Mouse (Mus musculus) forebrain, embryonic 16.5 days (tissue): ENCODE data around the gene Abhd11. TPM values are rescaled to one million over a fixed set of nuclear protein-coding genes. Genes with fewer than 3 reads are reported as not detected.

Experiments
- ATAC-seq: fragments of 200-750 bp; cut with Nextera tagmentation; 2 replicates; pipeline ENCODE4 v1.8.0; 2017; ENCODE audit warnings: mild to moderate bottlenecking, moderate library complexity
- H3K27ac ChIP-seq: fragments of 300-500 bp; sonication (generic); 2 replicates; pipeline ENCODE4 v1.5.1; 2014; ENCODE audit warnings: low read length, control low read depth
- H3K27me3 ChIP-seq: fragments of 300-500 bp; sonication (generic); replicated peaks from 2 replicates; pipeline ENCODE4 v1.6.1; 2014; ENCODE audit warnings: low read length; ENCODE audit not compliant: control insufficient read depth, insufficient read depth
- H3K36me3 ChIP-seq: fragments of 300-500 bp; sonication (generic); 2 replicates; pipeline ENCODE4 v1.6.1; 2014; ENCODE audit not compliant: control insufficient read depth, insufficient read depth
- H3K4me1 ChIP-seq: fragments of 300-500 bp; sonication (generic); replicated peaks from 2 replicates; pipeline ENCODE4 v1.6.1; 2014; ENCODE audit warnings: low read length; ENCODE audit not compliant: control insufficient read depth, insufficient read depth
- H3K4me2 ChIP-seq: fragments of 300-500 bp; sonication (generic); 2 replicates; pipeline ENCODE4 v1.6.1; 2014; ENCODE audit warnings: mild to moderate bottlenecking, low read length, control low read depth
- H3K4me3 ChIP-seq: fragments of 300-500 bp; sonication (generic); replicated peaks from 2 replicates; pipeline ENCODE4 v1.5.1; 2014; ENCODE audit warnings: mild to moderate bottlenecking, low read length, control low read depth
- H3K9ac ChIP-seq: fragments of 300-500 bp; sonication (generic); replicated peaks from 2 replicates; pipeline ENCODE4 v1.6.1; 2014; ENCODE audit warnings: low read depth, low read length, control low read depth
- H3K9me3 ChIP-seq: fragments of 300-500 bp; sonication (generic); 2 replicates; pipeline ENCODE4 v1.6.1; 2016; ENCODE audit warnings: low read length; ENCODE audit not compliant: control insufficient read depth
- WGBS: fragments of 180-500 bp; shearing (Covaris S2); extraction: QIAGEN DNeasy Blood & Tissue Kit; methylation state at CpG from one replicate; pipeline ENCODE4 v1.1.7; 2014; 5-methylcytosine and 5-hydroxymethylcytosine counted together
- polyA plus RNA-seq: library from polyadenylated mRNA; unstranded; fragments of >200 nt; fragmentation: Nextera tagmentation; extraction: Ambion mirVana; gene quantifications from 2 replicates; pipeline ENCODE4 v1.2.1, GENCODE M21; 2015

Gene Abhd11
- polyA plus RNA-seq, 1 experiment from 2014 or later, result 78.0 TPM

DNA sequence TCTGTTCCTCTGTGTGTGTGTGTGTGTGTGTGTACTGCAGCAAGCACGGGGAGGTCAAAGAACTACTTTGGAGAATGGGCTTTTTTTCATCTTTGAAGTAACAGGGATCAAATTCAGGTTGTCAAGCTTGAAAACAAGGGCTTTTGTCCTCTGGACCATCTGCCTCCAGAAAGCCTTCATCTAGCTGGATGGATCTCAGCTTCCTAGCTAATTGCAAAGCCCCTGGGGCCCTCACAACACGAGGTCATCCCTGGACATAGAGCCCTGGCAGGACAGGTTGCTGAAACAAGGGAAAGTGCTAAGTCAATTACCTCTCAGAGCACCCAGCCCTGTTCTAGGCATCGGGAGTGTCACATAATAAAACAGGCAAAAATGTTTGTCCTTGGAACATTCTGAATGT is 25.2 kb upstream of the Abhd11 start:
- WGBS, result 0% methylated on average over 3 of the region's 3 CpGs
- Histone ChIP-seq H3K27me3 (peaks cover 30% of the 10 kb centered on the region), H3K4me1 (peaks cover 13% of the 10 kb centered on the region), H3K27ac (no peak overlapping the region), H3K4me3 (no peak overlapping the region), H3K9me3 (no peaks in the 10 kb centered on the region), H3K36me3 (no peaks in the 10 kb centered on the region), H3K9ac (no peak overlapping the region), H3K4me2 (no peak overlapping the region)
- no peak for ATAC-seq

DNA sequence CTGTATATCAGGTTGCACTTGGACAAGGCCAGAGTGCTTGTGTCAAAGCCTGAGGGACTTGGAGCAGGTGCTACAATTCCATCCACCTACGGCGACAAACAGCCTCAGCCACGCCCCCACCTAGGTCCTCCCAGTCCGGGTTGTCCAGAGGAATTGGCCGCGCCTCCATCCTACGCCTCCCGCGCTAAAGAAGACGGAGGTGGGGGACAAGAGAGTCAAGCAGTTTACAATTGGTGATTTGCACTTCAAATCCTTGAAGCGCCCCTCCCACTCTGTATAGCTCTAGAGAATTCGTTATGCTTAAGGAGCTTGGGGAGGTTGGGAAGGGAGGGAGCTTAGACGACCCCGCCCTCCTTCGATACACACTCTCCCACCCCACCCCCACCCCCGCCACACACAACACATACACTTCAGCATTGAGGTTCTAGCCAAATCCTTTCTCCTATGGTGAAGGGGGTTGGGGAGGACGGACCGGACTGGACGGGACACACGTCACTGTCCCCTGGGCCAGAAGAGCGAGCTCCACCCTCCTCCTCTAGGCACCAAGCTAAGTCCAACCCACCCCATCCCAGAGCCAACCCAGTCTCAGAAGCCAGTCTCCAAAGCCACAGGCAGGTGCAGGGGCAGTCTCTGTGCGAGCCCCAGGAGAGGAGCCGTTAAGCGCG is 23.2 kb upstream of the Abhd11 start, which contains the start of gene Cldn3:
Gene Cldn3, plus strand, starts transcription at position 582 of the 665 bp plus-strand sequence.
- Histone ChIP-seq H3K4me1 (peaks cover 13% of the 10 kb centered on the region), H3K4me3 (peak within 1 kb of the TSS; percentile 43), H3K36me3 (no peaks in the 10 kb centered on the region), H3K27me3 (peaks cover 32% of the 10 kb centered on the region), H3K27ac (peak within 1 kb of the TSS; percentile 38; the same call in 1 of the 2 replicates), H3K4me2 (peak within 1 kb of the TSS; percentile 44), H3K9ac (peak within 1 kb of the TSS; percentile 52), H3K9me3 (no peaks in the 10 kb centered on the region)
- under 1% methylated on average over 25 of the region's 25 CpGs for WGBS
- ATAC-seq, result peak; percentile 75

DNA sequence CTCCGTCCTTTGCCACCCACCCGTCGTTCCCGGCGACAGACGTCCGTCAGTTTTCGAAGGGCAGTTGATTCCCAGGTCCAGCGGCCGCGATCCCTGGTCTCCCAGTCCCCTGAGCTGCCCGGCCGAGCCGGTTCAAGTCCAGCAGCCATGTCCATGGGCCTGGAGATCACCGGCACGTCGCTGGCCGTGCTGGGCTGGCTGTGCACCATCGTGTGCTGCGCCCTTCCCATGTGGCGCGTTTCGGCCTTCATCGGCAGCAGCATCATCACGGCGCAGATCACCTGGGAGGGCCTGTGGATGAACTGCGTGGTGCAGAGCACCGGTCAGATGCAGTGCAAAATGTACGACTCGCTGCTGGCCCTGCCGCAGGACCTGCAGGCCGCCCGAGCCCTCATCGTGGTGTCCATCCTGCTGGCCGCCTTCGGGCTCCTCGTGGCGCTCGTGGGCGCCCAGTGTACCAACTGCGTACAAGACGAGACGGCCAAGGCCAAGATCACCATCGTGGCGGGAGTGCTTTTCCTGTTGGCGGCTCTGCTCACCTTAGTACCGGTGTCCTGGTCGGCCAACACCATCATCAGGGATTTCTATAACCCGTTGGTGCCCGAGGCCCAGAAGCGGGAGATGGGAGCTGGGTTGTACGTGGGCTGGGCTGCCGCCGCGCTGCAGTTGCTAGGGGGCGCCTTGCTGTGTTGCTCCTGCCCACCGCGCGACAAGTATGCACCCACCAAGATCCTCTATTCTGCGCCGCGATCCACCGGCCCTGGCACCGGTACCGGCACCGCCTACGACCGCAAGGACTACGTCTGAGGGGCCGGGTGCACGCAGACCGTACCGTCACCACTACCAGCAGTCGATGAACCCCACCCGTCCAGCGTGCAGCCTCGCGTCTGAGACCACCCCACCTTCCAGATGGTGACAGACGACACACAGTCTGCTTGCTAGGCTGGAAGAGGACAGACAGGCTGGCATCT is 22.4 kb upstream of the Abhd11 start:
- Histone ChIP-seq H3K4me1 (peaks cover 13% of the 10 kb centered on the region), H3K27me3 (peaks cover 32% of the 10 kb centered on the region), H3K27ac (peak overlapping the region; percentile 38; the same call in 1 of the 2 replicates), H3K4me2 (peak overlapping the region; percentile 44), H3K9ac (peak overlapping the region; percentile 52), H3K36me3 (no peaks in the 10 kb centered on the region), H3K4me3 (peak overlapping the region; percentile 43), H3K9me3 (no peaks in the 10 kb centered on the region)
- peak; percentile 65 for ATAC-seq
- WGBS, result 4% methylated on average over 79 of the region's 79 CpGs

DNA sequence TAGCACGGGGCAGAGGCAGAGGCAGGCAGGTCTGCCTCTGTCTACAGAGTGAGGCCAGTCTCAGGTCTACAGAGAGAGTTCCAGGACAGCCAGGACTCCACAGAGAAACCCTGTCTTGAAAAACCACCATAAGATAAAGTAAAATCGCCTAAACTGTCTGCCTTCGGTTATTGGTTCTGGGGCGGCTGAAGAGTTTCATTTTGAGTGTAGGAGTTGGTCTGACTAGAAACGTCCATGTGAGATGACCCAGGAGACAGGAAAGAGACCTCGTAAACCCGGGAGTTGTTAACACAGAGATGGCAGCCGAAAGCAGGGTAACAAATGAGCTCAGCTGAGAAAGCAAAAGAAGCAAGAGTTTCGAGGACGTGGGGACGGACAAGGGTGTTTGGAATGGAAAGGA is 19.8 kb upstream of the Abhd11 start:
- Histone ChIP-seq H3K9me3 (no peaks in the 10 kb centered on the region), H3K27me3 (peaks cover 32% of the 10 kb centered on the region), H3K27ac (no peak overlapping the region), H3K4me2 (no peak overlapping the region), H3K4me1 (peaks cover 13% of the 10 kb centered on the region), H3K4me3 (no peak overlapping the region), H3K9ac (no peak overlapping the region), H3K36me3 (no peaks in the 10 kb centered on the region)
- WGBS, result 82% methylated on average over 11 of the region's 11 CpGs
- no peak for ATAC-seq

DNA sequence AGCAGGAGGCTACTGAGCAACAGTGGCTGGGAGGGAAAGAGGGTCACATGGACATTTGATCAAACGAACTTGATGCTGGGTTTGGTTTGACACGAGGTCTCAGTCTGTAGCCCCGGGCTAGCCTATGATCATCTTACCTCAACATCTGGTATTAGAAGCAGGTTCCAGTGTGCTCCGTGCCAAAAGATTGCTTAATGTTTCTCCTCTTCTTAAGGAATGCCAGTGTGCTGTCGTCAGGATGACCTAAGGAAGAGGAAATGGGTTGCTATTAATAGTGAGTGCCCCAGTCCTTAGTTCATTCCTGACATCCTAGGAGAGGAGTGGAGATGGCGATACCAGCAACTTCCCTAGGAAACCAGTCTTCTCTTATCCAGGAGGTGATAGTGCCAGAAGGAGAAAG is 19.2 kb upstream of the Abhd11 start:
- H3K27ac ChIP-seq, result no peak overlapping the region
- no peak overlapping the region for H3K9ac ChIP-seq
- peaks cover 31% of the 10 kb centered on the region for H3K27me3 ChIP-seq
- WGBS, result 78% methylated on average over 6 of the region's 6 CpGs
- no peaks in the 10 kb centered on the region for H3K9me3 ChIP-seq
- peaks cover 13% of the 10 kb centered on the region for H3K4me1 ChIP-seq
- H3K36me3 ChIP-seq, result no peaks in the 10 kb centered on the region
- ATAC-seq, result no peak
- no peak overlapping the region for H3K4me2 ChIP-seq
- H3K4me3 ChIP-seq, result no peak overlapping the region

DNA sequence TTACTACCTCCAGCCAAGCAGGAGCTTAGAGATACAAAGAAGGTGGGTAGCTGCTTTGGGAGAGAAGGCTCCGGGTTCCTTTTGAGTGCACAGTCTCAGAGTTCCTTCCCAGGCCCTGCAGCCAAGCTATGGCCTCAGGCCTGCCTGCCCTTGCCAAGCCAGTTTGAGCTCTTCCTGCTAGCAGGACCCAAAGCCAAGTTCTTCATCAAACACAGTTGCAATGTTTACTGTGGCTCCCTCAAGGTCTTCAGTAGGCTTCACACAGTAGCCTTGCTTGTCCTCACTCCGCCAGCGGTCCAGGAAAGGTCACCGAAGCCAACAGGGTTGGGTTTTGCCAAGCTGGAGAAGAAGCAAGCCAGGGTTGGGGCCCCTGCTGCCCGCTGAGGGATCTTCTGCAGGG is 16.4 kb upstream of the Abhd11 start:
- H3K9ac ChIP-seq, result no peak overlapping the region
- H3K4me1 ChIP-seq, result no peaks in the 10 kb centered on the region
- H3K27ac ChIP-seq, result no peak overlapping the region
- no peaks in the 10 kb centered on the region for H3K9me3 ChIP-seq
- peaks cover 4% of the 10 kb centered on the region for H3K27me3 ChIP-seq
- no peak for ATAC-seq
- 89% methylated on average over 5 of the region's 5 CpGs for WGBS
- no peaks in the 10 kb centered on the region for H3K36me3 ChIP-seq
- no peak overlapping the region for H3K4me2 ChIP-seq
- H3K4me3 ChIP-seq, result no peak overlapping the region

DNA sequence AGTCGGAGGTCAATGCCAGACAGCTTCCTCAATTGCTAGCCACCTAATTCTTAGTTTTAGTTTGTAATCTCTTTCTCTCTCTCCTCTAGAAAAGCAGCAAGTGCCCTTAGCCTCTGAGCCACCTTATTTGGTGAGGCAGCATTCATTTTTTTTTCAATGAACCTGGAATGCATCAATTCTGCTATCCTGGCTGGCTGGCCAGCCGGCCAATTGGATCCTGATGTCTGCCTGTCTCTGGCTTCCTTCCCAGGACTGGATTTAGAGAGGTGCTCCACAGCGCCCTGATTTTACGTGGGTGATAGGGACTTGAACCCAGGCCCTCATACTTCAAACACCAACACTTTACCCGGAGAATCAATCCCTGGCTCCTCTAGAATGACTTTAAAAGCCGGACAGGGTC is 10.6 kb upstream of the Abhd11 start:
- no peak for ATAC-seq
- 65% methylated on average over 6 of the region's 6 CpGs for WGBS

DNA sequence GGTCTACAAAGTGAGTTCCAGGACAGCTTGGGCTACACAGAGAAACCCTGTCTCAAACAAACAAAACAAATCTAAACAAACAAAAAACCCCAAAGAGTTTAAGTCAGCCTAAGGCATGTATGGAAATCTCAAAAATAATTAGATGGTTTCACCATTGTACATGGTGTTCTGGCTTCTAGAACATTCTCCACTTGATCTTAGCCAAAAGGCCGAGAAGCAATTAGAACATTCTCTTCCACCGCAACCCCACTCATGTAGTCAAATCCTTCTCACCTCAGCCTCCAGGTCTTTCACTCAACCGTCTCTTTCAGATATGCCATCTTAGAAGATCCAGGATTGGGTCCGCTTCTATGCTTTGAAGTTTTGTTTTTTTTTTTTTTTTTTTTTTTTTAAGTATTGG is 9.2 kb upstream of the Abhd11 start:
- peaks cover 10% of the 10 kb centered on the region; the same call in 1 of the 2 replicates for H3K4me1 ChIP-seq
- H3K27ac ChIP-seq, result no peak overlapping the region
- no peak overlapping the region for H3K9ac ChIP-seq
- no peaks in the 10 kb centered on the region for H3K36me3 ChIP-seq
- no peak overlapping the region for H3K4me2 ChIP-seq
- no peak for ATAC-seq
- H3K27me3 ChIP-seq, result no peaks in the 10 kb centered on the region
- H3K9me3 ChIP-seq, result no peaks in the 10 kb centered on the region
- H3K4me3 ChIP-seq, result no peak overlapping the region
- WGBS, result 93% methylated on average over 4 of the region's 4 CpGs

More for the DNA sequence above, 10.6 kb upstream of the Abhd11 start:
- Histone ChIP-seq H3K36me3 (no peaks in the 10 kb centered on the region), H3K27me3 (no peaks in the 10 kb centered on the region), H3K4me3 (no peak overlapping the region), H3K9ac (no peak overlapping the region), H3K4me1 (peaks cover 10% of the 10 kb centered on the region; the same call in 1 of the 2 replicates), H3K27ac (no peak overlapping the region), H3K9me3 (no peaks in the 10 kb centered on the region), H3K4me2 (no peak overlapping the region)

DNA sequence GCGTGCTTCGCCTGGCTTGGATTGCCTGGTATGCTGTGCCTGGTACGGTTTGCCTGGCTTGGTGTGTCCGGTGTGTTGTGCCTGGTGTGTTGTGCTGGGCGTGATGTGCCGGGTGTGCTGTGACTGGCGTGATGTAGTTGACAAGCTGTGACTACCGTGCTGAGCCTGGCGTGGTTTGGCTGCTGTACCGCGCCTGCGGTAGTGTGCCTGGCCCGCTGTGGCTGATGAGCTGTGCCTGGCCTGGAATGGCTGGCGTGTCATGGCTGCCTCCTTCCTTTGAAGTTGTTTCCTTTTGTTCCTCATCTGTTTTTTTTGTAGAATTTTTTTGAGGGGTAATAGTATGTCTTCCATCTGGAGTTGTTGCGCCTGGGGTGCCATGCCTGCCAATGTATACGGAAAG is 8.2 kb upstream of the Abhd11 start:
- ATAC-seq, result peak; percentile 50
- Histone ChIP-seq H3K4me1 (peaks cover 10% of the 10 kb centered on the region; the same call in 1 of the 2 replicates), H3K36me3 (no peaks in the 10 kb centered on the region), H3K9me3 (no peaks in the 10 kb centered on the region), H3K4me2 (no peak overlapping the region), H3K27ac (peak overlapping the region; percentile 28; the same call in 1 of the 2 replicates), H3K27me3 (0 out of 2 replicates have a peak, but pooled peaks cover under 1% of the 10 kb centered on the region), H3K4me3 (no peak overlapping the region), H3K9ac (no peak overlapping the region)
- 34% methylated on average over 16 of the region's 16 CpGs for WGBS
